Mouse (Mus musculus) heart, postnatal 25 days (tissue): Measurements from ENCODE around the gene Slc30a6. TPM values are rescaled to one million over a fixed set of nuclear protein-coding genes. Genes with fewer than 3 reads are reported as not detected.

Experiments
- DNase-seq: peaks from one replicate; pipeline ENCODE4 v3.0.0; 2022; ENCODE audit warnings: low spot score
- intact Hi-C: fragments of 180-260 bp; cut with DNase I; formaldehyde crosslinking; loops from one replicate; pipeline ENCODE4 v1.15.1; 2025
- total RNA-seq, 2 experiments: library from RNA; stranded (reverse); gene quantifications; 2 replicates each; pipeline ENCODE4 v1.2.3; 2021

The Slc30a6 gene
- total RNA-seq = 10 to 100 TPM in 1 of 2 experiments, 1 to 10 TPM in 1; 9.5 to 11.9 TPM

GRCm38 (mm10) chr17:74395383-74396065 lies at the start of gene Slc30a6:
TSS of gene Slc30a6 (plus strand) at chr17:74395608.
- intact Hi-C loops = loop anchor here (5.0 kb wide), 1 partner anchor 92 kb away; the partner anchor contains the start of gene Yipf4

GRCm38 (mm10) chr17:74363592-74363991 lies 31.8 kb upstream of the Slc30a6 start:
- DNase-seq = no peak
- intact Hi-C loops = no loop called here

More at GRCm38 (mm10) chr17:74395383-74396065, at the start of gene Slc30a6:
- peak; percentile 92 for DNase-seq

- DNase-seq = no peak
- intact Hi-C loops = no loop called here
Measured at GRCm38 (mm10) chr17:74376916-74377315, 18.5 kb upstream of the Slc30a6 start.

- no peak for DNase-seq
- intact Hi-C loops = no loop called here
Measured at GRCm38 (mm10) chr17:74386657-74387056, 8.8 kb upstream of the Slc30a6 start.

DNA sequence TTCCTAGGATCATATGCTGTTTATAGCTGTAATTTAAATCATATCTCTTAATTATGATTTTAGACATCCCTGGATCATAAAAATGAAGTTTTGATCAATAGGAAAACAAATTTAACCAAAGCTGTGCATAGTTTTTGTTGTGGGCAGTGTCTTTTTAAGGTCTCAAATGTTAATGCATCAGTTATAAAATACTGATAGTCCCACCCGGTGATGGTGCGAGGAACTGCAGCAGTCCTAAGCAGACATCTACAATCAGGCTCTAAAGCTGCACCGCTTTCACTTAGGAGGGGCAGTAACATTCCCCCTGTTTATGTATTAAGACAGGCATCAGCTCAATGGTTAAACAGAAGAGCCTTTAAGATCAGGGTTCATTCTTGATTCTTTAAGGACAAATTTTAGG lies 5.6 kb upstream of the Slc30a6 start:
- DNase-seq = no peak
- intact Hi-C loops = no loop called here

DNA sequence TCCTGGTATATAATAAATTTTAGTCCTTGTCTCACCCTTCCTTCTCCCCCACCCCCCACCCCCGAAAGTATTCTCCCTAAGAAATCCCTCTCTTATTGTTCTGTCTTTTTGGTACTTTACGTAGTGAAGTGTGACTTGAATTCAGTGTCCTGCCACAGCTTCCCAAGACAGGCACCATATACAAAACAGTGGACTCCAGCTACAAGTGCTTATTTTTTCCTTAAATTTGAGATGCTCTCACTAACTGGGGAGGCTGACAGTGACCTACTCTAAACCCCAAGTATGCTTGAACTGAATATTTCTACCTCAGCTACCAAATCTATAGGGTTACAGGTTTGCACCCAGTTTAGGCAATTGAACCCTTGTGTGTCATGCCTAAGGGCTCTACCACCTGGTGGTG lies 1.0 kb upstream of the Slc30a6 start:
- no peak for DNase-seq
- intact Hi-C loops = no loop called here

DNA sequence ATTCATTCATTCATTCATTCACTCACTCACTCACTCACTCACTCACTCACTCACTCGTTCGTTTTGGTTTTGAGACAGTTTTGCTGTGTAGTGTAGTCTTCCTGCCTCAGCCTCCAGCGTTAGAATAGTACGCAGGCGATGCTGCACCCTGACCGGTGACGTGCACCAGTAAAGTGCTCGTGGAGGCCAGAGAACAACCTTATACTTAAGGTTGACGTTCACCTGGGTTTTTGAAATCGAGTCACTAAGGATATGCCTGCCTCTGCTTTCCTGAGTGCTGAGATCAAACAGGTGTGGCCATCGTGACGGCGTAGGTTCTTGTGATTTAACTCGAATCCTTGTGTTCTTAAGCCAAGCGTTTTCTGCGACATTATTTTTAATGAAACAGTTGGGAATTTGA lies 553 bp upstream of the Slc30a6 start:
- intact Hi-C loops = loop anchor here (5.0 kb wide), 1 partner anchor 92 kb away; the partner anchor contains the start of gene Yipf4
- DNase-seq = no peak

- intact Hi-C loops = loop anchor here (5.0 kb wide), 1 partner anchor 91 kb away; the partner anchor contains the start of gene Yipf4
- no peak for DNase-seq
Measured at GRCm38 (mm10) chr17:74396766-74397165, 1.4 kb downstream of the Slc30a6 start.

GRCm38 (mm10) chr17:74397173-74397572 lies 1.8 kb downstream of the Slc30a6 start:
- DNase-seq = no peak
- intact Hi-C loops = loop anchor here (5.0 kb wide), 1 partner anchor 90 kb away; the partner anchor contains the start of gene Yipf4

- DNase-seq = no peak
- intact Hi-C loops = no loop called here
Measured at GRCm38 (mm10) chr17:74402486-74403222, 7.2 kb downstream of the Slc30a6 start.

DNA sequence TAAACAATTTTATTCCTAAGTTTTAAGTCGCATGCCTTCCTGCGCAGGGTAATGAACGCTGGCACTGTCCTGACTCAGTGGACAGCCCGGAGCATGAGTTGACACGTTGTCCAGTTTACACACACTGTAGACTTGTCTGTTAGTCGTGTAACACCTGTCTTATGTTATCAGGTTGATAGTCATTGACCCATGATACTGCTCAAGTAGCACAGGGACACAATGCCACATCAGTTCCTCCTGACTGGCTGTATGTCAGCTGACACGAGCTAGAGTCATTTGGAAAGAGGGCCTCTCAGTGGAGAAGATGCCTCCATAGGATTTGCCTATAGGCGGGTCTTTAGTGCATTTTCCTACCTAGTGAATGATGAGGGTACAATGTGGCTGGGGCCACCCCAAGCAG lies 11.1 kb downstream of the Slc30a6 start:
- intact Hi-C loops = no loop called here
- DNase-seq = no peak

DNA sequence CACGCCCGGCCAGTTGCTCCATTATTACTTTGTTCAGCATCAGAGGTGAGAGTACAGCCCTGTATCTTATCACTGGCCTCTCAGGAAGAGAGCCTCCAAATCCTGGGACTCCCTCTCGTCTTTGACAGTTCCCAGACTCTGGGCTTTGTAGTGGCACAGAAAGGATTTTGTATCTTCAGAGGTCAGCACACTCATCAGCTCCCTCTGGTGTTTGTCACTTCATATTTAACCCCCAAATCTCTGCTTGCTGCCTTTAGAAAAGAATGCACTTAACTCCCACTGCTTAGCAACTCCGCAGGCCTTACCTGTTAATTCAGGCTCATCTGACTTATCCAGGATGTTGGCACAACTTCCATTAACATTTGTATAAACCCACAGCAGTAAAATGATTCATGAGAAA lies 14.3 kb downstream of the Slc30a6 start:
- intact Hi-C loops = no loop called here
- no peak for DNase-seq

DNA sequence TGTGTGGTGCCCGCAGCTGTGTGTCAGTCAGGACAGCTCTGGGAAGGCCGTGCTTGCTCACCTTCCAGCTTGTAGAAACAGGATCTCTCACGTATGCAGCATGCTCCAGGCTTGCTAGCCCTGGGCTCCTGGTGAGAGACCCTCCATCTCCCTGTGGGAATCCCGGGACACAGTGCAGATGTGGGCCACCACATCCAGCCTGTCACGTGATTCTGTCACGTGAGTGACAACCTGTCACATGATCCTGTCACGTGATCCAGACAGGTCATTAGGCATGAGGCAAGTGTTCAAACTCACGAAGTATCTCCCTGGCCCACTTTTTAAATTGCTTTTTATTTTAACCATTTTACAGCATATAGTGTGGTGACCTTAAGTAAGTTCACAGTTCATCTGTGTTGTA lies 17.9 kb downstream of the Slc30a6 start:
- intact Hi-C loops = no loop called here
- no peak for DNase-seq

DNA sequence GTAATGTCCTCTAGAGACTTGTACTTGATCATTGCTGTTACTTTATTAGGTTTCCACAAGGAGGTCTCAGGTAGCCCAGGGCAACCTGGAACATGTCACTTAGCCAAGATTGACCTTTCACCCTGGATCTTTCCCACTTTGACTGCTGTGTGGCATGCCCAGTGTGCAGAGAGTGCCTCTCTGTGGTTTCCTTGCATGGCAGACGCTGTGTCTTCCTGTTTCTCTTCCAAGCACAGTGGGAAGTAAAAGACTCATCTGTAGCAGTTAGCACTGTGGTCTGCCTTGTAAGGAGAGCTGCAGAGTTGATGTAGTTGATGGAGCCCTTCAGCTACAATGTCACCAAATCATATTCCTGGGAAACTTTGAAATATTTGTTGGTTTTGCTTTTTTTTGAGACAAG lies 19.3 kb downstream of the Slc30a6 start:
- intact Hi-C loops = no loop called here
- no peak for DNase-seq

DNA sequence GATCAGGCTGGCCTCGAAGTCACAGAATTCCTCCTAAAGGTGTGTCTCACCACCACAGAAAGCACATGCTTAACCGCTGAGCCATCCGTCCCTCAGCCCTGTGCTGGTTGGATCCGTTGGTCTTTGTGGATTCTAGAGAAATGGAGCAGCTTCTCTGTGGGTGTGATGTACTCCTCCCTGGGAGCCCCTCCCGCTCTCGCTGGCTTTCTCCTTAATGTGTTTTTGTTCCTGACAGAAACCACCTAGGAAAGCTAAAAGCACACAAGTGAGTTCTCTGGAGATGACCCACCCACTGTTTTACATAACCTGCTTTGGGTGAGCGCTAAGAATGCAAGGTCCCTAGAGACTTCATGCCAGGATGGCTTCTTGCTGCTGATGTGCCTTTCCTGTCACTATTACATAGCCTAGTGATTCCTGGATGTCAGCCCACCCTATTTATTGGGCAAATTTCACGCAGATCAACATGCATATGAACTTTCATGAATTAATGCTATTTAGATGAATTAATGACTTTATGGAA lies 21.5 kb downstream of the Slc30a6 start:
- no peak for DNase-seq
- intact Hi-C loops = no loop called here

GRCm38 (mm10) chr17:74418171-74418570 lies 22.8 kb downstream of the Slc30a6 start:
- intact Hi-C loops = no loop called here

DNA sequence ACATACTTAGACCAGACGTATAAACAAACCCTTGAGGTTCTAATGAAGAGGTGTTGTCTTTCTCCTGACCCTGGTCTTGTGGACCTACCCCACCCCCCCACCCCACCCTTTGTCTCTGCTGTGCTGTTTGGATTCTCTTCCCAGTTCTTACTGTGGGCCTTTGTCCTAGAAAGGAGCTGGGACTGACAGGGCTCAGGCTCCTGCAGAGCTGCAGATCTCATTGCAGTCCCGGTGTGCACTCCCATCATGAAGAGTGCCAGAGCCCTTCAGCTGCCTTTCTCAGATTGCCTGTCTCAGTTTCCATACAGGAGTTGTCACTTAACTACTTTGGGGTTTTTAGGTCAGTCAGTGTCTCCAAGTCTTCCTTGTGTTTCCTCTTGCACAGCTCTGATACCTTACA lies 25.2 kb downstream of the Slc30a6 start:
- no peak for DNase-seq
- intact Hi-C loops = no loop called here

More at GRCm38 (mm10) chr17:74418171-74418570, 22.8 kb downstream of the Slc30a6 start:
- no peak for DNase-seq

GRCm38 (mm10) chr17:74424401-74425005 lies 29.1 kb downstream of the Slc30a6 start:
- DNase-seq = no peak

GRCm38 (mm10) chr17:74430074-74430473 lies 34.7 kb downstream of the Slc30a6 start:
- no peak for DNase-seq
- intact Hi-C loops = no loop called here

More at GRCm38 (mm10) chr17:74424401-74425005, 29.1 kb downstream of the Slc30a6 start:
- intact Hi-C loops = no loop called here

- intact Hi-C loops = no loop called here
- DNase-seq = no peak
Measured at GRCm38 (mm10) chr17:74431481-74431880, 36.1 kb downstream of the Slc30a6 start.
